Mouse (Mus musculus): ENCODE measurements around the gene Urod.

Gene Urod

GRCm38 (mm10) chr4:116993672-116994621 is at the start of gene Urod:
Urod (minus strand) TSS chr4:116994413.
- in situ Hi-C loops (cut with MboI; ENCODE audit: low pct_unique_long_range_greater_than_20kb in 1 of 2, low sequenced_read_pairs in 2 of 2, unreplicated experiment in 1 of 2): loop anchor here (5.0 to 25.0 kb wide), 2 partner anchors 167 to 282 kb away; partner anchors contain the start of genes Ccdc163 (in 1 of the 2), Mmachc (in 1 of the 2) and Tesk2 (in 1 of the 2)

GRCm38 (mm10) chr4:117041283-117041721 is 47.1 kb upstream of the Urod start:
- in situ Hi-C loops (cut with MboI; ENCODE audit: low pct_unique_long_range_greater_than_20kb in 1 of 2, low sequenced_read_pairs in 2 of 2, unreplicated experiment in 1 of 2): no loop called here

- in situ Hi-C loops (cut with MboI; ENCODE audit: low pct_unique_long_range_greater_than_20kb in 1 of 2, low sequenced_read_pairs in 2 of 2, unreplicated experiment in 1 of 2): no loop called here
Measured at GRCm38 (mm10) chr4:117040791-117041190, 46.6 kb upstream of the Urod start.

- in situ Hi-C loops (cut with MboI; ENCODE audit: low pct_unique_long_range_greater_than_20kb in 1 of 2, low sequenced_read_pairs in 2 of 2, unreplicated experiment in 1 of 2): no loop called here
Measured at GRCm38 (mm10) chr4:117039925-117040687, 45.9 kb upstream of the Urod start.

- in situ Hi-C loops (cut with MboI; ENCODE audit: low pct_unique_long_range_greater_than_20kb in 1 of 2, low sequenced_read_pairs in 2 of 2, unreplicated experiment in 1 of 2): no loop called here
Measured at GRCm38 (mm10) chr4:117031105-117031504, 36.9 kb upstream of the Urod start.

- in situ Hi-C loops (cut with MboI; ENCODE audit: low pct_unique_long_range_greater_than_20kb in 1 of 2, low sequenced_read_pairs in 2 of 2, unreplicated experiment in 1 of 2): no loop called here
Measured at GRCm38 (mm10) chr4:117023469-117023868, 29.3 kb upstream of the Urod start.

GRCm38 (mm10) chr4:117019206-117020134 is 25.3 kb upstream of the Urod start, which contains the start of gene Eif2b3:
Eif2b3 (plus strand) TSS chr4:117019402.
- in situ Hi-C loops (cut with MboI; ENCODE audit: low pct_unique_long_range_greater_than_20kb in 1 of 2, low sequenced_read_pairs in 2 of 2, unreplicated experiment in 1 of 2): no loop called here

- in situ Hi-C loops (cut with MboI; ENCODE audit: low pct_unique_long_range_greater_than_20kb in 1 of 2, low sequenced_read_pairs in 2 of 2, unreplicated experiment in 1 of 2): no loop called here
Measured at GRCm38 (mm10) chr4:117018327-117018726, 24.1 kb upstream of the Urod start.

- in situ Hi-C loops (cut with MboI; ENCODE audit: low pct_unique_long_range_greater_than_20kb in 1 of 2, low sequenced_read_pairs in 2 of 2, unreplicated experiment in 1 of 2): no loop called here
Measured at GRCm38 (mm10) chr4:117017738-117018137, 23.5 kb upstream of the Urod start.

- in situ Hi-C loops (cut with MboI; ENCODE audit: low pct_unique_long_range_greater_than_20kb in 1 of 2, low sequenced_read_pairs in 2 of 2, unreplicated experiment in 1 of 2): no loop called here
Measured at GRCm38 (mm10) chr4:117014901-117015415, 20.7 kb upstream of the Urod start.

- in situ Hi-C loops (cut with MboI; ENCODE audit: low pct_unique_long_range_greater_than_20kb in 1 of 2, low sequenced_read_pairs in 2 of 2, unreplicated experiment in 1 of 2): no loop called here
Measured at GRCm38 (mm10) chr4:117013596-117013995, 19.4 kb upstream of the Urod start.

GRCm38 (mm10) chr4:117010231-117010630 is 16.0 kb upstream of the Urod start:
- in situ Hi-C loops (cut with MboI; ENCODE audit: low pct_unique_long_range_greater_than_20kb in 1 of 2, low sequenced_read_pairs in 2 of 2, unreplicated experiment in 1 of 2): no loop called here

- in situ Hi-C loops (cut with MboI; ENCODE audit: low pct_unique_long_range_greater_than_20kb in 1 of 2, low sequenced_read_pairs in 2 of 2, unreplicated experiment in 1 of 2): loop anchor here in 1 of 2 experiments (5.0 kb wide), 1 partner anchor 135 kb away; no protein-coding TSS in a partner anchor
Measured at GRCm38 (mm10) chr4:117007058-117007457, 12.8 kb upstream of the Urod start.

- in situ Hi-C loops (cut with MboI; ENCODE audit: low pct_unique_long_range_greater_than_20kb in 1 of 2, low sequenced_read_pairs in 2 of 2, unreplicated experiment in 1 of 2): loop anchor here in 1 of 2 experiments (5.0 kb wide), 1 partner anchor 136 kb away; no protein-coding TSS in a partner anchor
Measured at GRCm38 (mm10) chr4:117005611-117006400, 11.6 kb upstream of the Urod start.

- in situ Hi-C loops (cut with MboI; ENCODE audit: low pct_unique_long_range_greater_than_20kb in 1 of 2, low sequenced_read_pairs in 2 of 2, unreplicated experiment in 1 of 2): loop anchor here in 1 of 2 experiments (5.0 kb wide), 1 partner anchor 138 kb away; no protein-coding TSS in a partner anchor
Measured at GRCm38 (mm10) chr4:117004649-117005048, 10.4 kb upstream of the Urod start.

- in situ Hi-C loops (cut with MboI; ENCODE audit: low pct_unique_long_range_greater_than_20kb in 1 of 2, low sequenced_read_pairs in 2 of 2, unreplicated experiment in 1 of 2): no loop called here
Measured at GRCm38 (mm10) chr4:117002543-117003521, 8.6 kb upstream of the Urod start.
